Mouse (Mus musculus): ENCODE results near the gene Vmn1r183.
"Not testable (repeated sequence)": the region's sequence is repeated elsewhere in the genome, so short reads cannot be mapped to it uniquely, and the experiment has no call there.

The Vmn1r183 gene

DNA sequence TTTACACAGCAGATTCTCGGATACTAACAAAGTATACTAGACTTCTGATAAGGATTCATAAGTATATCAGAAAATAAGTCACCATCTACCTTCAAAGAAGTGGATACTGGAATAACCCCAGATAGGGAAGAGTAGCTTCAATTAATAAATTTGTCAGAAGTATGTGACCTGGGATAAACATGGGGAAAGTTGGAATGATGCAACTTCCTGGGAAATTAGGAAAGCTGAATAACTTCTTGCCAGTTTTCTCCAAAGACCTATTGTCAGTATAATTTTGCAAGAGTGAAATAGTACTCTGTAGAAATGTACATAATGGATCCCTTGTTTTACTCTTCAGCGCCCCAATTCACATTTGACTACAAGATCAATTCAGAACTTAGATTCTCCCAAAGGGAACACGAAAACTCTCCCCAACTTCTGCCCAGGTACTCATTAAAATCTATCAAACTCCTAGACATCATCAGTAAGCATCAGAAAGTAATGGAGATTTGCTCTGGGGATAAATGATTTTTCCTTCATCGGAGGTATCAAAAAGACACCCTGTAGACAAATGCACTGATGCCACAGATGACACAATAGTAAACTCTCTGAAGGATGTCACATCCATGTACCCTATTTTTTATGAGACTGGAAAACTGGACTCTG is at the start of gene Vmn1r183:
Gene Vmn1r183 (plus strand): TSS at position 595 of the 645 bp plus-strand sequence.
- DNase-seq = no peak

- DNase-seq = not testable (repeated sequence)
These were observed 21.4 kb downstream of the Vmn1r183 start for GRCm38 (mm10) chr7:24074424-24074823.

- peak; percentile 93 for DNase-seq
These were observed 28.8 kb downstream of the Vmn1r183 start, which contains the start of gene Zfp180 for GRCm38 (mm10) chr7:24081634-24082431. Gene Zfp180 (plus strand): TSS chr7:24081924.

- DNase-seq = peak; percentile 67
These were observed 29.6 kb downstream of the Vmn1r183 start for GRCm38 (mm10) chr7:24082457-24083235.

DNA sequence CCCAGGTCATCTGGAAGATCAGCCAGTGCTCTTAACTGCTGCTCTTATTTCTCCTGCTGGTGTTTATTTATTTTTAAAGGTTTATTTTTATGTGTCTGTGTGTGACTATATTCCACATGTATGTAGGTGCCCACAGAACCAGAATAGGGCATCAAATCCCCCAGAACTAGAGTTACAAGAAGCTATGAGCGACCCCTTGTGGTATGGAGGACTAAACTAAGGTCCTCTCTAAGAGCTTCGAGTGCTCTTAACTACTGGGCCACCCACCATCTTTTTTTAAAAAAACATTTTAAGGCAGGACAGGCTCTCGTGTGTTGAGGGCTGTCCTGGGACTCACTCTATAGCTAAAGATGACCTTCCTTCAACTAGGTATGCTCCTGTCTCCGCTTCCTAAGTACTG is 33.8 kb downstream of the Vmn1r183 start:
- no peak for DNase-seq

DNA sequence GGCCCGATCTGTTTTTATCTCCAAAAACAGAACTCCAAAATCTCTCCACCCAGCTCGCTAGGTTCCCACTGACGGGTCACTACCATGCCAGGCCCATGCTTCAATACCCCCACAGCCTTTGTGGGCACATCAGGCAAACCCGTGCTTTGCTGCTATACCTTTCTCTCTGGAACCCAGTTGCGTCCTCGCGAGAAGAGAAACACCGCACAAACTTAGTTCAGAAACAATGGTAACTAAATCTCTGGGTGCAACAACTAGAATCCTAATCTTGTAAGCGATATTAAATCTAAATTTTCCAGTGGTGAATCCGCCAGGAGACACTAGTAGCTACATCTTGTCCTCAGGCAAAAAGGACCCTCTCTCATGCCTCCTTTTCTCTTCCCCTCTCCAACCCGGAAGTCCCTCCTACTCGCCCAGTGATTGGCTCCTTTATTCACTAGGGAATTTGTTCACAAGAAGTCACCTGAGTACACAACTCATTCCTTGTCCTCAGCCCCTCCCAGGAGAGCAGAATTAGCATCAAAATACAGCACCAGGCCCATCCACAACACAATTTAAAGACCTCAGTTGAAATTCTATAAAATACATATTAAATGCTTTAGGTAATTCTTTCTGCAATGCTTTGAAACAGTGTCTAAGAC is 34.6 kb downstream of the Vmn1r183 start:
- no peak for DNase-seq

- no peak for DNase-seq
These were observed 51.3 kb downstream of the Vmn1r183 start for GRCm38 (mm10) chr7:24104403-24104802.

DNA sequence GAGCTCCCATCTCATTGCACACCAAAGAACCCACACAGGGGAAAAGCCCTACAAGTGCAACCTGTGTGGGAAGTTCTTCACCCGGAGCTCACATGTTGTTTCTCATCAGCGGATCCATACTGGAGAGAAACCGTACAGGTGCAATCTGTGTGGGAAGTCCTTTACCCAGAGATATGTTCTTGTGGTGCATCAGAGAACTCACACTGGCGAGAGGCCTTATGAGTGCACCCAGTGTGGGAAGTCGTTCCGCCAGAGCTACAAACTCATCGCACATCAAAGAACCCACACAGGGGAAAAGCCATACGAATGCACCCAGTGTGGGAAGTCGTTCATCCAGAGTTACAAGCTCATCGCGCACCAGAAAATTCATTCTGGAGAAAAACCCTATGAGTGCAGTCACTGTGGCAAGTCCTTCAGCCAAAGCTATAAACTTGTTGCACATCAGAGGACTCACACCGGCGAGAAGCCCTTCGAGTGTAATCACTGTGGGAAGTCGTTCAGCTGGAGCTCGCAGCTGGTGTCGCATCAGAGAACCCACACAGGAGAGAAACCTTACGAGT is 52.2 kb downstream of the Vmn1r183 start:
- no peak for DNase-seq

GRCm38 (mm10) chr7:24110839-24111238 is 57.8 kb downstream of the Vmn1r183 start:
- no peak for DNase-seq

- no peak for DNase-seq
These were observed 58.7 kb downstream of the Vmn1r183 start for GRCm38 (mm10) chr7:24111772-24112155.

GRCm38 (mm10) chr7:24112156-24112856 is 59.3 kb downstream of the Vmn1r183 start, which contains the start of gene Zfp112:
Gene Zfp112 (plus strand): TSS chr7:24112314.
- peak; percentile 84 for DNase-seq

GRCm38 (mm10) chr7:24113001-24113400 is 59.9 kb downstream of the Vmn1r183 start:
- DNase-seq = peak; percentile 39

Measured in right cerebral cortex, postnatal 25 days (tissue).